Mouse (Mus musculus) heart, adult 2 months (tissue): ENCODE data around the gene Hnrnpr. TPM values are rescaled to one million over a fixed set of nuclear protein-coding genes. Genes with fewer than 3 reads are reported as not detected.

Experiments used
- DNase-seq, 2 experiments: peaks; one replicate each; pipeline ENCODE4 v3.0.0; 2021
- H3K27ac ChIP-seq: fragments of 200-600 bp; 2 replicates; pipeline ENCODE4 v1.8.1; 2022
- H3K27me3 ChIP-seq: fragments of 200-500 bp; 2 replicates; pipeline ENCODE4 v1.6.1; 2012; ENCODE audit warnings: mild to moderate bottlenecking, low read length, inconsistent platforms, mixed read lengths; ENCODE audit not compliant: control insufficient read depth, insufficient read depth
- H3K36me3 ChIP-seq: fragments of 200-500 bp; 2 replicates; pipeline ENCODE4 v1.6.1; 2012; ENCODE audit warnings: low read length, inconsistent platforms; ENCODE audit not compliant: control insufficient read depth, insufficient read depth
- H3K4me1 ChIP-seq: fragments of 200-500 bp; 2 replicates; pipeline ENCODE4 v1.6.1; 2011; ENCODE audit warnings: low read length; ENCODE audit not compliant: control insufficient read depth, insufficient read depth
- H3K4me3 ChIP-seq: fragments of 200-600 bp; 2 replicates; pipeline ENCODE4 v1.8.1; 2022
- H3K79me2 ChIP-seq: fragments of 200-500 bp; replicated peaks from 2 replicates; pipeline ENCODE4 v1.6.1; 2012; ENCODE audit warnings: mild to moderate bottlenecking, inconsistent platforms, low read length, moderate library complexity, mixed read lengths; ENCODE audit not compliant: control insufficient read depth, insufficient read depth
- H3K9ac ChIP-seq: fragments of 200-500 bp; 2 replicates; pipeline ENCODE4 v1.6.1; 2012; ENCODE audit warnings: low read depth, mild to moderate bottlenecking, control low read depth, inconsistent platforms, low read length, mixed read lengths
- CTCF ChIP-seq: fragments of 200-600 bp; IDR thresholded peaks from 2 replicates; pipeline ENCODE4 v1.8.1; 2022; ENCODE audit warnings: antibody characterized with exemption, mild to moderate bottlenecking, moderate library complexity
- EP300 ChIP-seq: fragments of 200-500 bp; IDR thresholded peaks from 2 replicates; pipeline ENCODE4 v1.6.1; 2011; ENCODE audit warnings: low read depth, low read length, control low read depth; ENCODE audit not compliant: insufficient read depth
- POLR2A ChIP-seq: fragments of 200-500 bp; IDR thresholded peaks from 2 replicates; pipeline ENCODE4 v1.6.1; 2011; ENCODE audit warnings: mild to moderate bottlenecking, low read depth, low read length, control low read depth; ENCODE audit not compliant: insufficient read depth
- WGBS: fragments of 180-500 bp; shearing (Covaris S2); methylation state at CpG from one replicate; pipeline ENCODE4 v1.1.7; 2018; 5-methylcytosine and 5-hydroxymethylcytosine counted together
- intact Hi-C: fragments of 180-260 bp; cut with DNase I; formaldehyde crosslinking; loops from one replicate; pipeline ENCODE4 v1.15.1; 2025
- polyA plus RNA-seq: library from polyadenylated mRNA; depleted of rRNA; stranded (reverse); fragments of >200 nt; gene quantifications from 2 replicates; pipeline ENCODE4 v1.2.3, GENCODE M21; 2012
- total RNA-seq, 2 experiments: library from RNA; stranded (reverse); gene quantifications; 2 replicates each; pipeline ENCODE4 v1.2.3; 2021

The Hnrnpr gene
- total and polyA plus RNA-seq, 3 experiments = 10.7 to 44.8 (median 43.9) TPM

GRCm38 (mm10) chr4:136290781-136291595, 19.8 kb upstream of the Hnrnpr start:
- H3K4me3 ChIP-seq = no peak overlapping the region
- intact Hi-C loops = no loop called here

GRCm38 (mm10) chr4:136291692-136292091, 19.1 kb upstream of the Hnrnpr start:
- no peaks in the 10 kb centered on the region for H3K4me1 ChIP-seq
- H3K36me3 ChIP-seq = peaks cover 4% of the 10 kb centered on the region
- intact Hi-C loops = no loop called here
- H3K27me3 ChIP-seq = no peaks in the 10 kb centered on the region
- no peak for TF ChIP-seq EP300
- no peak for TF ChIP-seq CTCF
- TF ChIP-seq POLR2A = no peak
- no peak overlapping the region for H3K9ac ChIP-seq
- no peak overlapping the region for H3K4me3 ChIP-seq
- H3K27ac ChIP-seq = no peak overlapping the region
- DNase-seq = no peak
- 0 out of 2 replicates have a peak, but pooled peaks cover 3% of the 10 kb centered on the region for H3K79me2 ChIP-seq
- 53% methylated on average over 6 of the region's 6 CpGs for WGBS

More at GRCm38 (mm10) chr4:136290781-136291595, 19.8 kb upstream of the Hnrnpr start:
- TF ChIP-seq CTCF (no peak), POLR2A (no peak), EP300 (no peak)
- H3K4me1 ChIP-seq = peaks cover 1% of the 10 kb centered on the region; the same call in 1 of the 2 replicates
- no peak overlapping the region for H3K9ac ChIP-seq
- peaks cover 6% of the 10 kb centered on the region for H3K36me3 ChIP-seq
- no peak overlapping the region for H3K27ac ChIP-seq
- WGBS = 80% methylated on average over 39 of the region's 39 CpGs
- H3K27me3 ChIP-seq = no peaks in the 10 kb centered on the region
- H3K79me2 ChIP-seq = 0 out of 2 replicates have a peak, but pooled peaks cover 3% of the 10 kb centered on the region
- DNase-seq = no peak

- no peak overlapping the region for H3K4me3 ChIP-seq
- H3K36me3 ChIP-seq = no peaks in the 10 kb centered on the region; the same call in 1 of the 2 replicates
- H3K79me2 ChIP-seq = no peaks in the 10 kb centered on the region
- WGBS = 60% methylated on average over 7 of the region's 7 CpGs
- H3K27ac ChIP-seq = no peak overlapping the region
- TF ChIP-seq EP300 (no peak), POLR2A (no peak), CTCF (no peak)
- intact Hi-C loops = loop anchor here (5.0 kb wide), 1 partner anchor 34 kb away; no protein-coding TSS in a partner anchor
- DNase-seq = no peak
- H3K4me1 ChIP-seq = no peaks in the 10 kb centered on the region
- H3K9ac ChIP-seq = no peak overlapping the region
- H3K27me3 ChIP-seq = no peaks in the 10 kb centered on the region
Measured at GRCm38 (mm10) chr4:136295941-136296340, 14.8 kb upstream of the Hnrnpr start.

GRCm38 (mm10) chr4:136302462-136302861, 8.3 kb upstream of the Hnrnpr start:
- H3K36me3 ChIP-seq = no peaks in the 10 kb centered on the region
- DNase-seq = no peak
- WGBS = 25% methylated on average over 4 of the region's 4 CpGs
- no peaks in the 10 kb centered on the region for H3K79me2 ChIP-seq
- no peak overlapping the region for H3K9ac ChIP-seq
- no peaks in the 10 kb centered on the region for H3K27me3 ChIP-seq
- no peak for TF ChIP-seq EP300
- H3K27ac ChIP-seq = no peak overlapping the region
- H3K4me1 ChIP-seq = no peaks in the 10 kb centered on the region
- intact Hi-C loops = no loop called here
- H3K4me3 ChIP-seq = no peak overlapping the region

GRCm38 (mm10) chr4:136304181-136304580, 6.6 kb upstream of the Hnrnpr start:
- intact Hi-C loops = no loop called here
- DNase-seq = no peak
- no peak overlapping the region for H3K27ac ChIP-seq
- TF ChIP-seq EP300 (no peak), CTCF (no peak), POLR2A (no peak)
- no peak overlapping the region for H3K9ac ChIP-seq
- no peaks in the 10 kb centered on the region for H3K27me3 ChIP-seq
- H3K4me1 ChIP-seq = no peaks in the 10 kb centered on the region
- H3K4me3 ChIP-seq = no peak overlapping the region
- H3K79me2 ChIP-seq = no peaks in the 10 kb centered on the region
- no peaks in the 10 kb centered on the region for H3K36me3 ChIP-seq
- WGBS = 39% methylated on average over 2 of the region's 2 CpGs

GRCm38 (mm10) chr4:136308355-136308754, 2.4 kb upstream of the Hnrnpr start:
- H3K79me2 ChIP-seq = peaks cover 7% of the 10 kb centered on the region
- no peak overlapping the region for H3K4me3 ChIP-seq
- no peak overlapping the region for H3K27ac ChIP-seq
- TF ChIP-seq EP300 = no peak
- TF ChIP-seq CTCF = no peak
- TF ChIP-seq POLR2A = no peak
- WGBS = 78% methylated on average over 2 of the region's 2 CpGs
- no peak overlapping the region for H3K9ac ChIP-seq
- peaks cover 9% of the 10 kb centered on the region for H3K4me1 ChIP-seq
- H3K27me3 ChIP-seq = no peaks in the 10 kb centered on the region
- H3K36me3 ChIP-seq = peaks cover 6% of the 10 kb centered on the region
- intact Hi-C loops = no loop called here
- DNase-seq = no peak
